Mouse (Mus musculus): ENCODE results near the gene Il5.

DNA sequence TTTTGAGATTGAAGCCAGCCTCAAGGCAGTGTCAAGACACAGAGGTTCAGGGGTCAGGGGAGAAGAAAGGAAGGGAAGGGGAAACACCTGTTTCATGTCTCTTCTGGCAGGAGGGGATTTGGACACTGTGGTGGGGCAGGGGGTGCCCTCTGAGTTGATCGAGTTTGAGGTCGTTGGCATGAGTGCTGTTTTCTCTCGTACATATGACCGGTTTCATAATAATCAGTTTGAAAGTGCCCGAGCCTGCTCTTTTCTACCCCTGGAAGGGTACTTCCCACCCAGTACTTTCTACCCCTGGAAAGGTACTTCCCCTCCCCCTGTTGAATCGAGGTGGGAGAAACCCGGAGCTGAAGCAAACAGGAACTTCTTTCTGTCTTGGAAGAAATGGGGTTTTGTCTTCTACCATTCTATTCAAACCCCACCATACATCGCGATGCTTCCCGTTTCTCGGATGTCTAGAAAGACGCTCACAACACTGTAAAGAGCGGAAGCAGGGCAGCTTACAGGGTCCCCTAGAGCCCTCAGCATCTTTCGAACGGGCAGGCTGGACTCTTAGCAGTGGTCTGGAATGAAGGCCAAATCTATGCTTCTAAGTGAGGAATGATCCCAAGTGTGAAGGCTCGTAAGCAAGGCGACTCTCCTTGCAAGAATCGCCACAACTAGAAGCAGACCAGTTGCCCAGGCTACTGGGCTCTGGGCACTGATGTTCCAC, 14.5 kb downstream of the Il5 start:
- no peak for TF ChIP-seq CTCF (IDR thresholded peaks at IDR 0.05; ENCODE audit: insufficient read depth, low read depth, low read length)
- no peak for TF ChIP-seq POLR2A (IDR thresholded peaks at IDR 0.05; ENCODE audit: insufficient read depth, low read depth, low read length)
